Mouse (Mus musculus) erythroblast, embryonic 14.5 days (primary cell): ENCODE data around the gene Pgghg.

ENCODE experiments used
- GATA1 ChIP-seq: IDR thresholded peaks from 2 replicates; pipeline ENCODE4 v1.6.1; 2012; ENCODE audit warnings: low read length, inconsistent platforms, mixed read lengths
- TAL1 ChIP-seq: IDR thresholded peaks from 3 replicates; pipeline ENCODE4 v1.6.1; 2012; ENCODE audit warnings: low read length, inconsistent platforms, mixed read lengths

DNA sequence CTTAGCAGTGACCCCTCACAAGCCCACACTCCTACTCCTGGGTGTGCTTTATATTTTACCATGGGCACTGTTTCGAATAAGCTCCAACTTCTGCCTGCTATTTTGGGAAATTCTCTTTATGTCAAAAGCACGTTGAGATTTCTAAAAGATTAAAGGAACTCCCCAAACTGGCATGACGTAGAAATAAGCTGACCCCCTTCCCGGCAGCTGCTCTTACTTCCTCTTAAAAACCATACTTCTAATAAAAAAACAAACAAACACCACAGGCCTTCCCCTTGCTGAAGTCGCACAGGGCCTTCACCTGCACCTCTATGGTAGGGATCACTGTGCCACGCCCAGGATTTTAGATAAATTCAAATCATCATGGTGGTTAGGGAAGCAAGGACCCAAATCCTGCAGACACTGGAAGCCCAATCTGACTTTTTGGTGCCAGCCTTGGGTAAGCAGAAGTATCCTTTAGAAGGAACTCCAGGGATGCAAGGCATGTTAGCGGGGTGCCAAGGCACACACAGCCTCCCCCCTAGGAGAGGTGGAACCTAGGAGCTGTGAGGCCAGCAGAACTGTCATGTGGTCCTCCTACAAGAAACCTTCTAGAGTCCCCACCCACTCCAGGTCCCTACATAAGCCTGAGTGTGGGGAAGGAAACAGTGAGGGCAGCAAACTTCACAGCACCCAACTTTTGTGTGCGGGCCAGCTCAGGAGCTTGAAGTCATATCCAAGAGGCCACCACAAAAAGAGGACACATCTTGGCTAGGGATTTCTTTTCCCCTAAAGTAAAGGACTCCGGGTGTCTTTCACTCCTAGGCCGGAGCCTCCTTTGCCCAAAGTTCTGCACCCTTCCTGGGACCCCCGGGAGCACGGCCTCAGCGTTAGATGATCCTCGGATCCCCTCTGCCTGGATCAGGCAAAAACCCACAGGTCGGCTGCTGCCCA is 12.9 kb downstream of the Pgghg start:
- TF ChIP-seq GATA1 (no peak), TAL1 (no peak)
